Mouse (Mus musculus) liver, embryonic 14.5 days (tissue): ENCODE measurements around the gene Ap1g1.

ENCODE experiments used
- CTCF ChIP-seq: IDR thresholded peaks from 2 replicates; pipeline ENCODE4 v1.5.1; 2016; ENCODE audit warnings: antibody characterized with exemption, low read depth, control low read depth
- EP300 ChIP-seq: IDR thresholded peaks from 2 replicates; pipeline ENCODE4 v1.6.1; 2016; ENCODE audit warnings: antibody characterized with exemption, low read depth

DNA sequence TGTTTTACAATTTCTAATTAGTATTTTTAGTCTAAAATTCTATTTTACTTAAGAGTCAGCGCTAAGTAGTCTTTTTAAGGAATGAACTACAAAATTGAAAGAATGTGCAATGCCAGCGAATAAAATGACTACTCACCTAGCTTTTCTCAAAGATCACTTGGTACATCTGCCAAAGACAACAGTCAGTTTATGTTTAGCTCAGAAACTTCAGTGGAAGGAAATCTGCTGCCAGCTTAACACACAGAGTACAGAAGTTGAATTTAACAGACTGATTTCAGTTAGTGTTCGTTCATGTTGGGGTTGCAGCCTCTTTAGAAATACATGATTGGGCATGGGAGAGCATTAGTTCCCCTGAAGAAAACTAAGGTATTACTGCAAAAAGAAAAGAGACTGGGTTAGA, 25.4 kb downstream of the Ap1g1 start:
- TF ChIP-seq CTCF: no peak
- no peak for TF ChIP-seq EP300
